Comparison of ENCODE assay signal across 25 mouse cellular contexts in genomic region chr11:11987233-11987632, GRCm38 (mm10).
"Had no signal": no experiment of that assay in that cellular context is flagged by ENCODE, and none has a peak within 500 bp of the region (broad histone marks: within the 10 kb centered on the region; RNA-seq: fewer than 3 reads in every experiment).

No protein-coding gene starts in this region.

- H3K27ac ChIP-seq: heart, embryonic 13.5 days; heart, embryonic 15.5 days; hindbrain, embryonic 13.5 days; hindbrain, embryonic 15.5 days; hindbrain, postnatal 0 days; layer of hippocampus, adult 2 months; left cerebral cortex, adult 2 months; limb, embryonic 10.5 days; limb, embryonic 12.5 days; liver, embryonic 13.5 days; liver, embryonic 15.5 days had no signal

- H3K36me3 ChIP-seq: hindbrain, embryonic 13.5 days; hindbrain, embryonic 15.5 days; liver, embryonic 15.5 days had no signal

- H3K27me3 ChIP-seq: heart, embryonic 13.5 days; heart, embryonic 15.5 days; hindbrain, embryonic 13.5 days; hindbrain, embryonic 15.5 days; limb, embryonic 12.5 days; liver, embryonic 13.5 days; liver, embryonic 15.5 days had no signal

- H3K4me3 ChIP-seq: heart, embryonic 13.5 days; heart, embryonic 15.5 days; hindbrain, embryonic 13.5 days; hindbrain, embryonic 15.5 days; layer of hippocampus, adult 2 months; left cerebral cortex, adult 2 months; limb, embryonic 10.5 days; limb, embryonic 12.5 days; liver, embryonic 13.5 days; liver, embryonic 15.5 days had no signal

- H3K4me2 ChIP-seq: heart, embryonic 11.5 days; heart, embryonic 13.5 days; heart, embryonic 15.5 days; hindbrain, embryonic 13.5 days; hindbrain, embryonic 15.5 days; limb, embryonic 12.5 days; liver, embryonic 11.5 days; liver, embryonic 13.5 days; liver, embryonic 15.5 days had no signal

- H3K9me3 ChIP-seq: heart, embryonic 15.5 days; hindbrain, embryonic 13.5 days; hindbrain, embryonic 15.5 days; limb, embryonic 10.5 days; limb, embryonic 12.5 days; liver, embryonic 13.5 days; liver, embryonic 15.5 days had no signal

- H3K9ac ChIP-seq: heart, embryonic 13.5 days; heart, embryonic 15.5 days; hindbrain, embryonic 13.5 days; hindbrain, embryonic 15.5 days; limb, embryonic 12.5 days; liver, embryonic 13.5 days; liver, embryonic 15.5 days had no signal

- H3K4me1 ChIP-seq: hindbrain, embryonic 13.5 days; hindbrain, embryonic 15.5 days; limb, embryonic 10.5 days; limb, embryonic 12.5 days; liver, embryonic 15.5 days had no signal

- DNase-seq: gastrocnemius, postnatal 14 days; gastrocnemius, postnatal 36 days; heart, adult 11 months; heart, postnatal 14 days; heart, postnatal 36 days; kidney, adult 18-20 months; kidney, adult 8-10 months; kidney, postnatal 10 days; kidney, postnatal 25 days; kidney, postnatal 4 days; liver; liver, embryonic 13.5 days had no signal

- ATAC-seq: hindbrain, postnatal 0 days; intestine, postnatal 0 days had no signal
